Mouse (Mus musculus) stomach, embryonic 16.5 days (tissue): Measurements from ENCODE around the gene Ccl9. TPM values are rescaled to one million over a fixed set of nuclear protein-coding genes. Genes with fewer than 3 reads are reported as not detected.
A peak's percentile ranks its signal among the peaks of the same experiment; 100 is the strongest.

ENCODE experiments used
- ATAC-seq: fragments of 200-750 bp; cut with Nextera tagmentation; 2 replicates; pipeline ENCODE4 v1.8.0; 2017; ENCODE audit warnings: moderate number of reproducible peaks, moderate TSS enrichment; ENCODE audit not compliant: insufficient read depth, low FRiP score
- H3K27ac ChIP-seq: fragments of 300-500 bp; sonication (generic); 2 replicates; pipeline ENCODE4 v1.5.1; 2014; ENCODE audit warnings: low read length
- H3K27me3 ChIP-seq: fragments of 300-500 bp; sonication (generic); 2 replicates; pipeline ENCODE4 v1.6.1; 2014; ENCODE audit warnings: low read length, control low read depth, mixed read lengths; ENCODE audit not compliant: control insufficient read depth, insufficient read depth
- H3K36me3 ChIP-seq: fragments of 300-500 bp; sonication (generic); 2 replicates; pipeline ENCODE4 v1.6.1; 2014; ENCODE audit warnings: low read length; ENCODE audit not compliant: control insufficient read depth, insufficient read depth
- H3K4me1 ChIP-seq: fragments of 300-500 bp; sonication (generic); 2 replicates; pipeline ENCODE4 v1.6.1; 2014; ENCODE audit warnings: low read length, control low read depth, mixed read lengths; ENCODE audit not compliant: control insufficient read depth, insufficient read depth
- H3K4me2 ChIP-seq: fragments of 300-500 bp; sonication (generic); 2 replicates; pipeline ENCODE4 v1.6.1; 2014; ENCODE audit warnings: low read depth, low read length, mixed read lengths
- H3K4me3 ChIP-seq: fragments of 300-500 bp; sonication (generic); replicated peaks from 2 replicates; pipeline ENCODE4 v1.5.1; 2014; ENCODE audit warnings: mild to moderate bottlenecking, low read length
- H3K9ac ChIP-seq: fragments of 300-500 bp; sonication (generic); 2 replicates; pipeline ENCODE4 v1.6.1; 2014; ENCODE audit warnings: low read length
- H3K9me3 ChIP-seq: fragments of 300-500 bp; sonication (generic); replicated peaks from 2 replicates; pipeline ENCODE4 v1.6.1; 2016; ENCODE audit warnings: low read length, control low read depth; ENCODE audit not compliant: control insufficient read depth
- WGBS: fragments of 180-500 bp; shearing (Covaris S2); extraction: QIAGEN DNeasy Blood & Tissue Kit; methylation state at CpG from one replicate; pipeline ENCODE4 v1.1.7; 2014; 5-methylcytosine and 5-hydroxymethylcytosine counted together
- polyA plus RNA-seq: library from polyadenylated mRNA; unstranded; fragments of >200 nt; fragmentation: Nextera tagmentation; extraction: Ambion mirVana; gene quantifications from 2 replicates; pipeline ENCODE4 v1.2.1, GENCODE M21; 2015

Gene Ccl9
- polyA plus RNA-seq, 1 experiment from 2014 or later, result 15.9 TPM

DNA sequence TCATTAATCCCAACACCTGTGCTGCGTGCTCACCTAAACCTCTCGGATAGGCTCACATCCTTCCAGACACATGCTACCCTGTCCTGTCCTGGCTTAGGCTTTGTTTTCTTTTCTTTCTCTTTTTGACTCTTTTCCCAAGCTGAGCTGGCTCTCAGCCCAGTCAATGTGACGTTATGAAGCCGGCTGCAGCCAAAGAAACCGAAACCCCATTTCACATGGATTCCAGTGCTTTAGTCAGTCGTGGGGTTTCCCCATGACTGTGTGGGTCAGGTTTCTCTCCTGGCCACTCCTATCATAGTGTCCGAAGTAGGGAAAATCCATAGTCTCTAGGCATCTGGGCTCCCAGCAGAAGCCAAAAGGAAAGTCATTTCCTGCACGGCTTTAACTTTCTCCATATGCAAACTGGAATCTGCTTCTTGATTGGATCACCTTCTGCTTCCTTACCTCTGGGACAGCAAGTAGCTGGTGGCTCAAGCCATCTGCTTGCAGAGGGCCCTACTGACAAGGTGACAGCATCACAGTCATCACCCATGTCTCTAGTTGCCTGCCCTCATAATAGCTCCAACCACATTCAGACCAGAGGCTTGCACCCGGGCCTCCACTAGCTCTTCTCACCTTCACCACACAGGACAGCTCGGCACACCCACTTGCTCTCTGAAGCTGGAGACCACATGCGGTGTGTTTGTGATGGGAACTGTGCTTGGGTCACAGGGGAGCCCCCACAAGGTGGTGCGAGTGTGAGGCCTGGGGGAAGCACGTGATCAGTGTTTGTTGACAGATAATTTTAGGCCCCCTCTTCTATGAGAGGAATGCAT, 43.6 kb downstream of the Ccl9 start:
- Histone ChIP-seq H3K9ac (no peak overlapping the region), H3K27me3 (no peaks in the 10 kb centered on the region), H3K4me2 (peak overlapping the region; percentile 37), H3K4me3 (peak overlapping the region; percentile 11; the same call in 1 of the 2 replicates), H3K4me1 (peaks cover 9% of the 10 kb centered on the region; the same call in 1 of the 2 replicates), H3K27ac (no peak overlapping the region; the same call in 1 of the 2 replicates), H3K9me3 (no peaks in the 10 kb centered on the region), H3K36me3 (no peaks in the 10 kb centered on the region)
- peak; percentile 78 for ATAC-seq
- 28% methylated on average over 13 of the region's 13 CpGs for WGBS

- ATAC-seq, result no peak
- H3K4me2 ChIP-seq, result peak overlapping the region; percentile 37
- WGBS, result 74% methylated on average over 8 of the region's 8 CpGs
- H3K9me3 ChIP-seq, result no peaks in the 10 kb centered on the region
- peaks cover 9% of the 10 kb centered on the region; the same call in 1 of the 2 replicates for H3K4me1 ChIP-seq
- no peak overlapping the region for H3K4me3 ChIP-seq
- no peaks in the 10 kb centered on the region for H3K27me3 ChIP-seq
- 0 out of 2 replicates have a peak overlapping the region, but pooled peaks have one; percentile 19 for H3K27ac ChIP-seq
- no peak overlapping the region for H3K9ac ChIP-seq
- H3K36me3 ChIP-seq, result no peaks in the 10 kb centered on the region
Measured at GRCm38 (mm10) chr11:83534143-83534542, 44.3 kb downstream of the Ccl9 start.

DNA sequence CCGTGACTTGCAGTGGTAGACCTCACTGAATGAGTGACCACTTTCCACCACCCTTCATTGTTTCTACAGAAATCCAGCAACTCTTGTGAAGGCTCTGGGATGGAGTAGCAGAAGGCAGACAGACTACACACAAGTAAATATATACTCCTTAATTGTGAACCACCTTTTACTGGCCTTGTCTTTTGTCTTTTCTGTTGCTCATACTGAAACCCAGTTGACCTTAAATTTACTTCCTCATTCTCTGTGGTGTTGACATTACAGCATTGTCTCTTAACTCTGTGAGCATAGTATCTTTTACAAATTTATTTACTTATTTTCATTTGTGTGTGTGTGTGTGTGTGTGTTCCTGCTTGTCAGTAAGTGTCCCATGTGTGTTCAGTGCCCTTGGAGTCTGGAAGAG, 45.2 kb downstream of the Ccl9 start:
- no peak overlapping the region for H3K9ac ChIP-seq
- H3K4me3 ChIP-seq, result no peak overlapping the region
- 100% methylated on average over 1 of the region's 1 CpGs for WGBS
- no peaks in the 10 kb centered on the region for H3K27me3 ChIP-seq
- no peak overlapping the region for H3K27ac ChIP-seq
- H3K4me1 ChIP-seq, result peaks cover 9% of the 10 kb centered on the region; the same call in 1 of the 2 replicates
- H3K4me2 ChIP-seq, result no peak overlapping the region
- no peaks in the 10 kb centered on the region for H3K36me3 ChIP-seq
- no peak for ATAC-seq
- H3K9me3 ChIP-seq, result no peaks in the 10 kb centered on the region

DNA sequence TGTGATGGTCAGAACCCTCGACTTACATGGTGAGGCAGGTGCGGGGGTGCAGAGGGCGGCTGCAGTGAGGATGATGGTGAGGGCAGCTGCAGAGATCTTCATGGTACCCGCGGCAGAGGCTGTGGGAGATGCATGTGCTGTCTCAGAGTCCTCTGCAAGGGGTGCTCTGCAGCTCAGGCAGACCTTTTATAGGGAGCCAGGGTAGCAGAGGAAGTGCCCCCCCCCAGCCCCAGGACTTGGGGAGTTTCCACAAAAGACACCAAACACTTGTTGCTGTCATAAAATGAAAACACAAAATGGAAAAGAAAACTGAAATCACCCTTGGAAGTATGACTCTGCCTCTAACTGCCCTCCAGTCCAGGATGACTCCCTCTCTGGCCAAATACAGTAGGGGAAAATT, 48.1 kb downstream of the Ccl9 start, which contains the start of gene Ccl5:
Gene Ccl5, minus strand, starts transcription at position 159 of the 400 bp plus-strand sequence.
- Histone ChIP-seq H3K4me1 (peaks cover 9% of the 10 kb centered on the region; the same call in 1 of the 2 replicates), H3K4me2 (no peak within 1 kb of the TSS), H3K9ac (no peak within 1 kb of the TSS), H3K4me3 (no peak within 1 kb of the TSS), H3K36me3 (no peaks in the 10 kb centered on the region), H3K27ac (no peak within 1 kb of the TSS), H3K9me3 (no peaks in the 10 kb centered on the region), H3K27me3 (no peaks in the 10 kb centered on the region)
- ATAC-seq, result no peak
- 85% methylated on average over 5 of the region's 5 CpGs for WGBS

- Histone ChIP-seq H3K27me3 (no peaks in the 10 kb centered on the region), H3K9ac (no peak overlapping the region), H3K36me3 (no peaks in the 10 kb centered on the region), H3K9me3 (no peaks in the 10 kb centered on the region), H3K4me2 (no peak overlapping the region), H3K4me1 (peaks cover 1% of the 10 kb centered on the region; the same call in 1 of the 2 replicates), H3K4me3 (no peak overlapping the region), H3K27ac (no peak overlapping the region)
- no peak for ATAC-seq
- WGBS, result 79% methylated on average over 12 of the region's 12 CpGs
Measured at GRCm38 (mm10) chr11:83529024-83529423, 49.4 kb downstream of the Ccl9 start.

Other genes starting within 250 kb of the Ccl9 start
- 0.27 and 0.49 TPM in 2 replicates for gene Rasl10b, start 169.5 kb downstream of the Ccl9 start, polyA plus RNA-seq
- gene Gas2l2, start 149.2 kb downstream of the Ccl9 start, polyA plus RNA-seq, result 0.14 TPM in 2 replicates
- gene 1700020L24Rik, start 141.0 kb downstream of the Ccl9 start, polyA plus RNA-seq, result 0.21 TPM in 1 of 2 replicates, not detected in the other
- 3.3 and 4.3 TPM in 2 replicates for gene Mmp28, start 115.6 kb downstream of the Ccl9 start, polyA plus RNA-seq
- gene Taf15, start 105.5 kb downstream of the Ccl9 start, polyA plus RNA-seq, result 9.7 TPM in 2 replicates
- gene Heatr9, start 56.5 kb downstream of the Ccl9 start, polyA plus RNA-seq, result not detected in 2 replicates
- 1.00 and 1.0 TPM in 2 replicates for gene Ccl5, start 48.1 kb downstream of the Ccl9 start, polyA plus RNA-seq
- gene Ccl6, start 14.5 kb upstream of the Ccl9 start, polyA plus RNA-seq, result 9.8 and 15.6 TPM in 2 replicates
- gene Rpl9-ps1, start 67.0 kb upstream of the Ccl9 start, polyA plus RNA-seq, result not detected in 2 replicates
- 0.62 and 0.84 TPM in 2 replicates for gene Ccl3, start 70.7 kb upstream of the Ccl9 start, polyA plus RNA-seq
- gene Ccl4, start 83.9 kb upstream of the Ccl9 start, polyA plus RNA-seq, result 1.1 TPM in 1 of 2 replicates, not detected in the other
- 1.9 and 4.7 TPM in 2 replicates for gene Wfdc17, start 125.4 kb upstream of the Ccl9 start, polyA plus RNA-seq
- gene Wfdc18, start 130.4 kb upstream of the Ccl9 start, polyA plus RNA-seq, result 0.66 TPM in 1 of 2 replicates, not detected in the other
- gene Wfdc21, start 168.3 kb upstream of the Ccl9 start, polyA plus RNA-seq, result 5.6 and 11.0 TPM in 2 replicates
- gene Heatr6, start 175.1 kb upstream of the Ccl9 start, polyA plus RNA-seq, result 18.5 and 19.6 TPM in 2 replicates